Mouse (Mus musculus): ENCODE data around the gene Eid2.

Eid2 gene

DNA sequence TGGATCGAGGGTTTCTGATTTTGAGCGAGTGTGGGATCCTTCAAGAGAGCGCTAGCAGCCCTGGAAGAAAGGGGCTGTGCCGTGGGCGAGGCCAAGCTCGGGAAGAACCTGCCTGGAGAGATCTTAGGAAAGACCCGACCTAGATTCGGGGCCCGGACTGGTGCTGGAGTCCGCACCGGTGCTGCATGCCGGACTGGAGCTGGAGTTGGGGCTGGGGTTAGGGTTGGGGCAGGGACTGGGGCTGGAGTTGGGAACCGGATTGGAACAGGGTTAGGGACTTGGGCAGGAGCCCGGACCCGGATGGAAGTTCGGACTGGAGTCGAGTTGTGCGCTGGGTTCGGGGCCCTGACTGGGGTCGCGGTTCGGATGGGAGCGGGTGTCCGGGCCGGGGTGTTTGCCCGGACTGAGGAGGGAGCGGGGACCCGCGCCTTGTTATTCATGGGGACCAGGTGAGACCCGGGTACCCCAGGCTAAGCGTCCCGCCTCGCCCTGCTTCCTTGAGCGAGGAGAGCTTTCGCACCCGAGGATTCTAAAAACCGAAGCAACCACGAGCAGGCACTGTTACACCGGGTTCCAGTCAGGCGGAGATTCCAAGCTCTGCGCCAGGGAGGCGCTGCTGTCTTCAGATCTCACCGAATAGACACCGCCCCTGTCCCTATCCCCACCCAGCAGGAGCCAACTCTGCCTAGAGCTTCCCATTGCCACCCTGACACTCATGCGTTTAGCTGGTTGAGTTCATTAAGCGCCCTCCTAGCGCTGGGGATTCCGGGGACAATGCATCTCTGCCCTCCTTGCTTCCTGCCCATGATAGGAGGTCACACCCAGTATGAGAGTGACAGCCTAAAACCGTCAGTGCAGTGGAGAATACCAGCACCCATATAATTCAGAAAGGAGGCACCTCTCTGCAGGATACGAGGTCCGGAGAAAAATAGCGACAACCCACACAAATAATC lies 23.2 kb downstream of the Eid2 start, which contains the start of gene Selenov:
Gene Selenov, minus strand, starts transcription at position 549 of the 953 bp plus-strand sequence.
- DNase-seq (ENCODE audit: low spot score) = no peak

GRCm38 (mm10) chr7:28294481-28294880 lies 26.8 kb downstream of the Eid2 start:
- no peak for DNase-seq (ENCODE audit: low spot score)

DNA sequence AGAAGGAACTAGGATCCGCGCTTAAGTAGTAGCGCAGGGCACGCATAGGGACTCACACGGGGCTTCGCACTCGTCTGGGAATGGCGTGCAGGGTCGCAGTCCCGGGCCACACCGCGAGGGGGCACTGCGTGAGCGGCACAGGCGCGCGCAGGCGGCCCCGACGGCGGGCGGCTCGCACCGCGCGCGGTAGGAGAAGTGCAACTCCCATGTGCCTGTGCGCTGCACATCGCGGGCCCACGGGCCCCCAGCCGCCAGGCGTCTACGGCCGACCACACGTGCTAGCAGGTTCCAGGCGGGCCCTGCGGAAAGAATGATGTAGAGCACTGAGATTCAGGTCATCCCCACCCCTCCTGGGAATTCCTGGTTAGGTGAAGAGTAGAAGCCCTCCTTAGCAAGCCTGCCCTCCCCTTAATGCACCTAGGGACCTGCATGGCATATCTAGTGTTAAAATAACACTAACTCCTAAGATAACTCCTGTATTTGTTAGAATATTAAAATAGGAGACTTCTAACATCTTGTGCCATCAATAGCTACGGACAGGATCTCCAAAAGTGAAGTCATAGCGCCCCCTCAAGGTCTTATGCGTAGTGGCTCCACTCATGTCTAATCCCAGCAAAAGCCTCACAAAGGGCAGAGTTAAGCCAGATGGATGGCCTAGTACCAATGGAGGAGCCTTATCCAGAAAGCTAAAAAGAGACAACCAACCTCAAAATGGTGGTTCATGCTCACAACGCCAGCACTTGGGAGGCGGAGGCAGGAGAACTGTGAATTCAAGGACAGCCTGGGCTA lies 31.4 kb downstream of the Eid2 start:
- DNase-seq (ENCODE audit: low spot score) = no peak

DNA sequence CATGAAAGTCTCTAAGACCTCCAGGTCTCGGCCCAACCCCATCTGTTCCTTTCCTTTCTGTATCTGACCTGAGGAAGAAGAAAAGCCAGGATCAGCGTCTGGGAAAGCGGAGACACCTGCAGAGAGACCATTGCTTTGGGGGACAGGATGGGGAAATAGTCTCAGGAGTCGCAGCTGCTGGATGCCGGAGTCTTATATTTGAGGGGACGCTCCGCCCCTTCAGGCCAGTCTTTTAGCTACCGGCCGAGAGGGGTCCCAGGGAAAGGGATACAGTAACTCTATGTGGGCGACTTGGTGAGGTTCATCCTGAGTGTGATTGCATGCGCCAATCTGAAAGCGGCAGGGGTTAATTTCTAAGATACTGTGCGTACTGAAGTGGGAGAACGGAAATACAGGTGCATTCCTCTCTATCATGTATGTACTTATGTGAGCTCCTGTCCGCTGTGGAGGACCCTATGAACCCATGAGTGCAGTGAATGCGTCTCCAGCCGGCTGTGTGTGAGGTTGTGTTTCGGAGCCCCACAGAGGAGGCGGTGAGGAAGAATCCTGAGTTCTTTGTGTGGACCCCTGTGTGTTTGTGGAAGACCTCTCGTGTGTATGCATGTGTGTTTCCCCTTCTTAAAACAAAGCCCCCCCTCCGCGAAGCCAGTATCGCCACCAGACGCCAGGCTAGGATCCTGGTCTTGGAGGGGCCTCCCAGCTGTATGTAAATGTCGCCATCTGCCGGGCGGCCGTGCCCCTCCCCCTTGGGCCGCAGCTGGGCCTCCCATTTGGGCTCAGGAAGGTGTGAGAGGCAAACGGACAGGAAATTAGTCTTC lies 34.1 kb downstream of the Eid2 start, which contains the start of gene Dll3:
Gene Dll3, minus strand, starts transcription at position 623 of the 818 bp plus-strand sequence.
- no peak for DNase-seq (ENCODE audit: low spot score)

DNA sequence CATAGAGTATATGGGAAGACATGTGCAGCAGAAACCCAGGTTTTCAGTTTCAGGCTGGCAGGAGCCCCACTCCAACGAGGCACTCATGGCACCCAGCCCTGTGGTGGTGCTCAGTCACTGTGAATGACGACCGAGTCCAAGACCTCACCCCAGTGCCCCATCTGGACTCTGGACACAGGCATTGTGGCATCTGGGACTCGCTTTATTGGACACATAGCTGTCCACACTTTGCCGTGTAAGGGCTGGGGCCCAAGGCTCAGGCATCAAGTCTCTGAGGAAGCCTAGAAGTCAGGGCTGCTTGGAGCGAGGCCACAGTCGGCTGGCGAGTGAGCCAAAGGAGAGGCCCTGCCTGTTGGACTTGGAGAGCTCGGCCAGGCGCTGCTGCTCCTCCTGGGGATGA lies 38.0 kb downstream of the Eid2 start:
- no peak for DNase-seq (ENCODE audit: low spot score)

GRCm38 (mm10) chr7:28306216-28306615 lies 38.5 kb downstream of the Eid2 start:
- DNase-seq (ENCODE audit: low spot score) = no peak

DNA sequence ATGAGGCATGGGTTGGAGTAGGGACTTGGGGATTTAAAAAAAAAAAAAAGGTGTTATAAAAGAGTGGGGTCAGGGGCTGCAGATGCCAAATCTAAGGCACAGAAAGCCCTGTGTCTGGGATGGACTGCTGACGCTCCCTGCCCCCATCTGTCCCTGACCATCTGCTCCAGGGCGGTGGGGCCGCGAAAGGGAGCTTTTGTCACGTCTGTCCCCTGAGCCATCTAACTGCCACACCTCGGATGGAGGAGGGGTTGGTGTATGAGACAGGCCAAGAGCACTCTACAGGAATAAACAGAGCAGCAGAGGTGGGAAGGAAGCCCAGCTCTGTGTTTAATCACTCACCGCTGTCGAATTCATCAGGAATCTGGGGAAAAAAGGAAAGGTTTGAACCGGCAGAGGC lies 42.1 kb downstream of the Eid2 start:
- no peak for DNase-seq (ENCODE audit: low spot score)

DNA sequence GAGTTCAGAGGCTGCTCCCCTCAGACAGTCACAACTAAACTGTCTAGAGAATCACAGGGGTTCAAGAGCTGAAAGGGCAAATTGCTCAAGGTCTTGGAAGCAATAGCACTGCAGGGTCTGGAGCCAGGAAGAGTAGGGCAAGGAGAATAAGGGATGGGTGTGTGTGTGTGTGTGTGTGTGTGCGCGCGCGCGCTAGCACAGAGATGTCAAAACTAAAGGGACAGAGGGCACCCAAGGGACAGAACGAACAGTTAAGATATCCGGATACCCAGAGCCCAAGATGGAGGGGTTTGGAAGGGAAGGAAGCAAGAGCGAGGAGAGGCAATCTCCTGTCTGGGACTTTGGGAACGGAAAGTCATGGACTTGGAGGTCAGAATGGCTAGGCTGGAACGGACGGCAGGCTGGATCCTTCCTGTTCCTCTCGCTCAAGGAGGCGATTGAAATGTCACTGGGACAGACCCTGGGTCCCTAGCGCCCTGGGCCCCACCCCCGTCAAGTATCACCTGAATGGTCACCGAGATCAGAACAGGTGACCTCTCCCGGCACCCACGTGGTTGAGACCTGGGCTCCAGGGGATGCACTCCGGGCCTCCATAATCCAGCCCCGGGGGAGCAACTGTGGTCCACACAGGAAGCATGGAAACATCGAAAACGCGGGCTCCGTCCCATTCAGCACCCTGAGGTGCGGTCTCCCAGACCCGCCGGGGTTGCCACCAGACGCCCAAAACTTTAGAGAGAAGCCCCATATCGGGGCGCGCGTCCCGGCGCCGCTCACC lies 43.7 kb downstream of the Eid2 start:
- DNase-seq (ENCODE audit: low spot score) = no peak

DNA sequence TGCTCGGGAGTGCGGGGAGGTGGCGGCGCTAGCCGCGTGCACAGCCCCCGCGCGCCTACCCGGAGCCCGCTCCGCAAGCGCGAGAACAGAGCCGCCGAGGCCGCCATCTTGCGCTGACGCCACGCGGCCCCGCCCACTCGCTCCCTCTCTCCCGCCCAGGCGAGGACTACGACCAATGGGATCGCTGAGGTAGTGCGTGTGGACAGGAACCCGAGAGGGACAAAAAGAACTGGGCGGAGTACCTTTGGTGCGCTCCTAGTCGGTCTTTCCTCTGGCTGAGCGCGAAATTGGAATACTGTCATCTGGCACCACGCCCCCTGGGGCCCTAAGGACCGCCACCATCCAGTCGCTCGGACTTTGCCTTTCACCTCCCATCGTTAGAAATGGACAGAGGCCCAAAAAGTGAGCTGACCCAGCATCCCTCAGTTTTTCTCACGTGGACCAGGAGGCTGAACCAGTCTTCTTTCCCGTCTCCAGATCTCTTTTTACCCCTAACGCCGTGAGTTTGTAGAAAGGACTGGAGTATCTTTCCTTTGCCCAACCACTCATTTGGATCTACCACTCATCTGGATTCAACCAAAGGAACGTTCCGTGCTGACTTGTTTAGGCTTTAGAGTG lies 44.4 kb downstream of the Eid2 start, which contains the start of gene Timm50:
Gene Timm50, minus strand, starts transcription at position 147 of the 618 bp plus-strand sequence.
- DNase-seq (ENCODE audit: low spot score) = peak; percentile 94

- DNase-seq (ENCODE audit: low spot score) = no peak
These were observed 50.4 kb downstream of the Eid2 start for GRCm38 (mm10) chr7:28318036-28318435.

GRCm38 (mm10) chr7:28318714-28319113 lies 51.0 kb downstream of the Eid2 start:
- no peak for DNase-seq (ENCODE audit: low spot score)
